32 mouse cellular contexts compared by ENCODE assay signal in the genomic region with DNA sequence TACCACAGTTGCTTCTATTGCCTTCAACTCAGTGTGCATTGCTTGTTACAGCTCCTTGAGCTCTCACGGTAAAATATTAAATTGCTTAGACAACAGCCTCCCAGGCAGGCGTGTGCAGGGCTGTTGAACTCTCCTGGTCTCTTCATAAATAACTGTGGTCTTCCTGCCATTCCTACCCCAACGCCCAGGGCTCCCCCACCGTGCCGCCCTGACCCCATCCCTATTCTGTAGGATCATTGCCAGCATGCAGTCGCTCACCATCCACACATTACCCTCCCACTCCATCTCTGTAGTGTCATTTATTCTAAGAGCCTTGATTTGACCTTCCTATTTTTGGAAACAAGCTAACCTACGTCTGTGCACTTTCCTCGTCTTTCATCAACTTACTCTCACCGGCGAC. TPM values are rescaled to one million over a fixed set of nuclear protein-coding genes. Genes with fewer than 3 reads are reported as not detected.
DNase-seq lines count a peak whose midpoint lies in the region; ATAC-seq and TF ChIP-seq lines count a peak whose summit lies in the region.
"Had no signal": no experiment of that assay in that cellular context is flagged by ENCODE, and none has a peak within 500 bp of the region (broad histone marks: within the 10 kb centered on the region; RNA-seq: fewer than 3 reads in every experiment).

No protein-coding gene starts in this region.

- TF ChIP-seq CTCF in kidney, adult 2 months (conservative IDR thresholded peaks at IDR 0.05; ENCODE audit: insufficient read depth, insufficient read length, low read depth, low read length), result no peak

- H3K27ac ChIP-seq in kidney, adult 2 months (ENCODE audit: insufficient read depth, low read depth, low read length), result no peak overlapping the region
- peak overlapping the region; percentile 55 for H3K27ac ChIP-seq in kidney, embryonic 16.5 days (ENCODE audit: low read length)
- H3K27ac ChIP-seq in intestine, embryonic 15.5 days, result no peak overlapping the region
- peak overlapping the region; percentile 61; the same call in 1 of the 2 replicates for H3K27ac ChIP-seq in intestine, embryonic 16.5 days (ENCODE audit: low read length)
- H3K27ac ChIP-seq: forebrain, embryonic 10.5 days; forebrain, embryonic 13.5 days; heart, adult 2 months; heart, embryonic 10.5 days; heart, embryonic 15.5 days; hindbrain, embryonic 10.5 days; hindbrain, embryonic 13.5 days had no signal

- H3K4me2 ChIP-seq in kidney, embryonic 16.5 days (replicated peaks; ENCODE audit: low read depth, low read length), result peak overlapping the region; percentile 34; the same call in 1 of the 2 replicates
- H3K4me2 ChIP-seq in intestine, embryonic 15.5 days (replicated peaks), result no peak overlapping the region
- H3K4me2 ChIP-seq in intestine, embryonic 16.5 days (ENCODE audit: low read depth, low read length), result no peak overlapping the region
- H3K4me2 ChIP-seq: forebrain, embryonic 13.5 days; heart, embryonic 15.5 days; hindbrain, embryonic 13.5 days had no signal

- peak; percentile 21 for DNase-seq in kidney, adult 2 months
- DNase-seq in kidney, postnatal 25 days, result no peak
- no peak for DNase-seq in kidney, postnatal 36 days
- no peak for DNase-seq in layer of hippocampus, postnatal 25 days (ENCODE audit: extremely low spot score in 1 of 2, low spot score in 1 of 2)
- DNase-seq in frontal cortex, adult 2 months (ENCODE audit: extremely low spot score in 1 of 2, low spot score in 1 of 2), result no peak
- DNase-seq: adrenal gland, adult 2 months; adrenal gland, postnatal 14 days; cerebellum, adult 11 months; cerebellum, adult 2 months; cerebellum, adult 9-11 months; cerebellum, postnatal 25 days; gastrocnemius, postnatal 10 days; gastrocnemius, postnatal 36 days; heart, adult 2 months; heart, postnatal 10 days; heart, postnatal 36 days had no signal

- ATAC-seq in kidney, embryonic 16.5 days (ENCODE audit: low FRiP score, low TSS enrichment), result peak; percentile 69
- ATAC-seq in intestine, embryonic 15.5 days, result peak; percentile 13; the same call in 1 of the 2 replicates
- ATAC-seq in intestine, embryonic 16.5 days, result 0 out of 2 replicates have a peak, but pooled peaks have one; percentile 13
- ATAC-seq: CD4-positive, CD25-positive, alpha-beta regulatory T cell, adult 4 months; forebrain, embryonic 13.5 days; forebrain, embryonic 16.5 days; hindbrain, embryonic 16.5 days had no signal

- no peaks in the 10 kb centered on the region for H3K36me3 ChIP-seq in kidney, adult 2 months (ENCODE audit: control insufficient read depth, insufficient read depth, low read length)
- H3K36me3 ChIP-seq in kidney, embryonic 16.5 days (ENCODE audit: insufficient read depth, low read length), result no peaks in the 10 kb centered on the region
- no peaks in the 10 kb centered on the region for H3K36me3 ChIP-seq in intestine, embryonic 15.5 days
- no peaks in the 10 kb centered on the region for H3K36me3 ChIP-seq in intestine, embryonic 16.5 days (ENCODE audit: control insufficient read depth, insufficient read depth, low read length)
- H3K36me3 ChIP-seq: forebrain, embryonic 10.5 days; heart, embryonic 10.5 days; heart, embryonic 15.5 days; hindbrain, embryonic 10.5 days; hindbrain, embryonic 13.5 days had no signal

- TF ChIP-seq POLR2A in kidney, adult 2 months (IDR thresholded peaks at IDR 0.05; ENCODE audit: low read depth, low read length), result no peak

- no peak overlapping the region for H3K9ac ChIP-seq in kidney, embryonic 16.5 days (replicated peaks; ENCODE audit: low read length)
- H3K9ac ChIP-seq in intestine, embryonic 15.5 days, result no peak overlapping the region
- no peak overlapping the region for H3K9ac ChIP-seq in intestine, embryonic 16.5 days (ENCODE audit: low read depth, low read length)
- H3K9ac ChIP-seq: forebrain, embryonic 13.5 days; heart, embryonic 15.5 days; hindbrain, embryonic 13.5 days had no signal

- no peaks in the 10 kb centered on the region for H3K27me3 ChIP-seq in kidney, adult 2 months (replicated peaks; ENCODE audit: control insufficient read depth, insufficient read depth, low read length)
- no peaks in the 10 kb centered on the region for H3K27me3 ChIP-seq in kidney, embryonic 16.5 days (ENCODE audit: insufficient read depth, low read length)
- no peaks in the 10 kb centered on the region for H3K27me3 ChIP-seq in intestine, embryonic 15.5 days (replicated peaks)
- H3K27me3 ChIP-seq in intestine, embryonic 16.5 days (replicated peaks; ENCODE audit: control insufficient read depth, insufficient read depth, low read length), result no peaks in the 10 kb centered on the region
- H3K27me3 ChIP-seq: forebrain, embryonic 13.5 days; heart, embryonic 15.5 days had no signal

- no peaks in the 10 kb centered on the region for H3K9me3 ChIP-seq in kidney, embryonic 16.5 days (ENCODE audit: low read length)
- no peaks in the 10 kb centered on the region for H3K9me3 ChIP-seq in intestine, embryonic 15.5 days
- H3K9me3 ChIP-seq in intestine, embryonic 16.5 days (ENCODE audit: control insufficient read depth, low read length), result no peaks in the 10 kb centered on the region
- H3K9me3 ChIP-seq: forebrain, embryonic 10.5 days; forebrain, embryonic 13.5 days; heart, embryonic 10.5 days; heart, embryonic 15.5 days; hindbrain, embryonic 10.5 days; hindbrain, embryonic 13.5 days had no signal

- WGBS in kidney, adult 2 months, result 26% methylated on average over 10 of the region's 10 CpGs
- 13% methylated on average over 10 of the region's 10 CpGs for WGBS in kidney, embryonic 16.5 days
- WGBS in intestine, embryonic 15.5 days, result 30% methylated on average over 10 of the region's 10 CpGs
- WGBS in intestine, embryonic 16.5 days, result 45% methylated on average over 10 of the region's 10 CpGs

- no peak overlapping the region for H3K4me3 ChIP-seq in kidney, adult 2 months (ENCODE audit: insufficient read depth, low read depth, low read length)
- H3K4me3 ChIP-seq in kidney, embryonic 16.5 days (ENCODE audit: low read length), result no peak overlapping the region
- no peak overlapping the region for H3K4me3 ChIP-seq in intestine, embryonic 15.5 days (replicated peaks)
- H3K4me3 ChIP-seq in intestine, embryonic 16.5 days (ENCODE audit: low read length), result no peak overlapping the region
- H3K4me3 ChIP-seq: forebrain, embryonic 10.5 days; forebrain, embryonic 13.5 days; heart, adult 2 months; heart, embryonic 10.5 days; heart, embryonic 15.5 days; hindbrain, embryonic 10.5 days; hindbrain, embryonic 13.5 days had no signal

- H3K4me1 ChIP-seq in kidney, adult 2 months (ENCODE audit: control insufficient read depth, insufficient read depth, low read length), result peaks cover 10% of the 10 kb centered on the region
- peaks cover 23% of the 10 kb centered on the region for H3K4me1 ChIP-seq in kidney, embryonic 16.5 days (ENCODE audit: insufficient read depth, low read length)
- H3K4me1 ChIP-seq in intestine, embryonic 15.5 days (replicated peaks), result peaks cover 18% of the 10 kb centered on the region
- peaks cover 20% of the 10 kb centered on the region for H3K4me1 ChIP-seq in intestine, embryonic 16.5 days (ENCODE audit: control insufficient read depth, insufficient read depth, low read length)
- H3K4me1 ChIP-seq: forebrain, embryonic 13.5 days had no signal

RNA-seq across cellular contexts. Expression of a gene that starts 11.0 kb away (rescaled TPM):
- polyA plus RNA-seq in kidney, adult 2 months (2012; rRNA removed), result 0.33 and 0.45 TPM in 2 replicates
- 0.25 and 0.30 TPM in 2 replicates for polyA plus RNA-seq in kidney, embryonic 16.5 days (2015; fragmentation: Nextera tagmentation; extraction: Ambion mirVana)
- polyA plus RNA-seq in intestine, embryonic 15.5 days (2015; fragmentation: Nextera tagmentation; extraction: Ambion mirVana), result 0.30 and 0.57 TPM in 2 replicates
- 1.2 and 2.1 TPM in 2 replicates for polyA plus RNA-seq in intestine, embryonic 16.5 days (2015; fragmentation: Nextera tagmentation; extraction: Ambion mirVana)
- not detected for total RNA-seq in layer of hippocampus, postnatal 25 days (2021)
- polyA plus RNA-seq in frontal cortex, adult 2 months (2012; rRNA removed), result not detected in 2 replicates
- total RNA-seq: common myeloid progenitor, adult 5-6 weeks; gastrocnemius, postnatal 10 days; gastrocnemius, postnatal 36 days; granulocyte monocyte progenitor cell, adult 5-6 weeks; heart, adult 2 months; heart, postnatal 10 days; heart, postnatal 36 days; MEL had no signal
- polyA plus RNA-seq: C2C12; CD4-positive, CD25-positive, alpha-beta regulatory T cell, adult 4 months; cerebellum, adult 2 months; forebrain, embryonic 16.5 days; heart, adult 2 months; heart, embryonic 15.5 days had no signal

RNA-seq across cellular contexts. Expression of a gene that starts 17.8 kb away (rescaled TPM):
- polyA plus RNA-seq in kidney, adult 2 months (2012; rRNA removed), result 0.45 and 0.47 TPM in 2 replicates
- polyA plus RNA-seq in kidney, embryonic 16.5 days (2015; fragmentation: Nextera tagmentation; extraction: Ambion mirVana), result 3.7 TPM in 2 replicates
- polyA plus RNA-seq in intestine, embryonic 15.5 days (2015; fragmentation: Nextera tagmentation; extraction: Ambion mirVana), result 2.3 and 3.4 TPM in 2 replicates
- polyA plus RNA-seq in intestine, embryonic 16.5 days (2015; fragmentation: Nextera tagmentation; extraction: Ambion mirVana), result 3.7 and 6.5 TPM in 2 replicates
- not detected for total RNA-seq in layer of hippocampus, postnatal 25 days (2021)
- polyA plus RNA-seq in frontal cortex, adult 2 months (2012; rRNA removed), result 0.08 TPM in 1 of 2 replicates, not detected in the other
- total RNA-seq: adrenal gland, adult 2 months; common myeloid progenitor, adult 5-6 weeks; gastrocnemius, postnatal 10 days; gastrocnemius, postnatal 36 days; granulocyte monocyte progenitor cell, adult 5-6 weeks; heart, adult 2 months; heart, postnatal 10 days; heart, postnatal 36 days; MEL had no signal
- polyA plus RNA-seq: C2C12; CD4-positive, CD25-positive, alpha-beta regulatory T cell, adult 4 months; heart, adult 2 months; heart, embryonic 15.5 days had no signal

RNA-seq across cellular contexts. Expression of a gene that starts 38.8 kb away (rescaled TPM):
- 13.0 and 19.1 TPM in 2 replicates for polyA plus RNA-seq in kidney, adult 2 months (2012; rRNA removed)
- polyA plus RNA-seq in kidney, embryonic 16.5 days (2015; fragmentation: Nextera tagmentation; extraction: Ambion mirVana), result 54.9 and 56.9 TPM in 2 replicates
- polyA plus RNA-seq in intestine, embryonic 15.5 days (2015; fragmentation: Nextera tagmentation; extraction: Ambion mirVana), result 21.9 and 24.7 TPM in 2 replicates
- 18.1 and 20.1 TPM in 2 replicates for polyA plus RNA-seq in intestine, embryonic 16.5 days (2015; fragmentation: Nextera tagmentation; extraction: Ambion mirVana)
- total RNA-seq in layer of hippocampus, postnatal 25 days (2021), result 10 to 100 TPM; 20.4 to 20.5 TPM
- polyA plus RNA-seq in frontal cortex, adult 2 months (2012; rRNA removed), result 25.2 and 29.6 TPM in 2 replicates
- total RNA-seq: MEL had no signal

Comparison
In these comparisons a context has a peak if more than half of its experiments do, and no peak if none do; other contexts are left out.
1. H3K27ac ChIP-seq: peak in kidney, embryonic 16.5 days (single experiment) and intestine, embryonic 16.5 days (single experiment); none in kidney, adult 2 months (single experiment) and intestine, embryonic 15.5 days (single experiment).
2. ATAC-seq: peak in every context shown above with its lines; median percentile 69 in kidney, embryonic 16.5 days; 13 in intestine, embryonic 15.5 days; 13 in intestine, embryonic 16.5 days.